Mouse (Mus musculus): ENCODE measurements around the gene Zfp605. TPM values are rescaled to one million over a fixed set of nuclear protein-coding genes. Genes with fewer than 3 reads are reported as not detected.
A peak's percentile ranks its signal among the peaks of the same experiment; 100 is the strongest.
"Not testable (repeated sequence)": the region's sequence is repeated elsewhere in the genome, so short reads cannot be mapped to it uniquely, and the experiment has no call there.

The Zfp605 gene
- polyA plus RNA-seq, 1 experiment from 2014 or later: 3.3 TPM

DNA sequence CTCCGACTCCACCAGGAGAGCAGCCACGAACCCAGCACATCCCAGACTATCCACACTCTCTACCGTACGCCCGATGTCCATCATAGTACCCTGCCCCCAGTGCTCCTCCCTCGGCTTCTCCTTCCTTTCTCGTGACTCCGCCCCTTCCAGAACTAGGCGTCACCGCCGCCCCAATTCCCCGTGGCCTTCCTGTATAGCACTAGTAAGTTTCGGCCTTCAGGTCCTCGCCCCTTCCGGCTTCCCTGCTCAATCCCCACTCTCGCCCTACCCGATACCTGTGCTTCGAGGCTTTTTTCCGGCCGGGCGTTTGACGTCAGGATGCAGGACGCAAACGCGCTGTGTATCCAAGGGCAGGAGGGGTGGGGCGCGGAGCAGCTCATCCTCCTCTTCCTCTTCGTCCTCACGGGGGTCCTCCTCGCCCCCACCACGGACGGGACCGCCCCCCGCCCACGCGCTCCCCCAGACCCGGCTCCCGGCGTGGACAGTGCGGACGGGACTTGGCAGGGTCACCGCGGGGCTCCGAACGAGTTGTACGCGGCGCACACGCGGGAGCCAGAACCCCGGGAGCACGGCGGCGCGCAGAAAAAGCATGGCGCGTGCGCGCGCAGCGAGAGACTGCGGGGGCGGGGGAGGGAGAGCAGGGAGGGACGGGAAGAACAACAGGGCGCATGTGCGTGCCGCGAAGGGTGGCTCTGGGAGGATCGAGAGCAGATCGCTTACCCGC is 2.1 kb upstream of the Zfp605 start, which contains the start of gene Gtpbp6:
Gene Gtpbp6 (minus strand): TSS at position 617 of the 724 bp plus-strand sequence.
- DNase-seq: peak; percentile 97
- H3K4me2 ChIP-seq: peak within 1 kb of the TSS; percentile 85
- H3K9ac ChIP-seq: peak within 1 kb of the TSS; percentile 89
- peak within 1 kb of the TSS; percentile 78 for H3K4me3 ChIP-seq (ENCODE audit: low read depth, low read length)
- no peak for TF ChIP-seq CTCF (IDR thresholded peaks at IDR 0.05; ENCODE audit: low read depth)
- peak; percentile 86 for ATAC-seq (ENCODE audit: insufficient read depth)
- under 1% methylated on average over 71 of the region's 71 CpGs for WGBS
- H3K9me3 ChIP-seq (ENCODE audit: low read depth, low read length): peaks cover 5% of the 10 kb centered on the region; the same call in 1 of the 2 replicates
- peak within 1 kb of the TSS; percentile 99 for H3K27ac ChIP-seq (ENCODE audit: low read depth)
- H3K4me1 ChIP-seq (ENCODE audit: insufficient read depth): peaks cover 7% of the 10 kb centered on the region; the same call in 1 of the 2 replicates
- no peaks in the 10 kb centered on the region for H3K27me3 ChIP-seq (ENCODE audit: insufficient read depth, low read length)
- peaks cover 46% of the 10 kb centered on the region for H3K36me3 ChIP-seq (ENCODE audit: insufficient read depth)

DNA sequence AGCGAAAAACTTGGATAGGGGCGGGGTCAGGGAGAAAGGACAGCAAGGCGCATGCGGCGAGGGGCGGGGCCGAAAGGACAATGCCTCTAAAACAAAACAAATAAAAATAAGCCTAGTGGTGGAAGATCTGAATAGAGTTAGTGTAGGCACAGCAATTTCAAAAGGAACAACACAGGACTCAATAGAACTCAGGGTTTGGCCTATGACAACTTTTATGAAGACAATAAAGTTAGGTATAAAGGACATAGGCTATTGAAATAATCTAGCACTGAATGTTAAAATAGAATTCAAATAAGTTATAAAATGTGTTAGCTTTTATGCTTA is 1.6 kb upstream of the Zfp605 start:
- Histone ChIP-seq H3K27ac (ENCODE audit: low read depth) (peak overlapping the region; percentile 99), H3K27me3 (ENCODE audit: insufficient read depth, low read length) (no peaks in the 10 kb centered on the region), H3K36me3 (ENCODE audit: insufficient read depth) (peaks cover 46% of the 10 kb centered on the region), H3K9me3 (ENCODE audit: low read depth, low read length) (peaks cover 5% of the 10 kb centered on the region; the same call in 1 of the 2 replicates), H3K4me3 (ENCODE audit: low read depth, low read length) (peak overlapping the region; percentile 78), H3K9ac (no peak overlapping the region), H3K4me1 (ENCODE audit: insufficient read depth) (peaks cover 7% of the 10 kb centered on the region; the same call in 1 of the 2 replicates), H3K4me2 (peak overlapping the region; percentile 85)
- peak; percentile 31 for TF ChIP-seq CTCF (IDR thresholded peaks at IDR 0.05; ENCODE audit: low read depth)
- DNase-seq (no peak), ATAC-seq (ENCODE audit: insufficient read depth) (no peak)
- WGBS: 0% methylated on average over 7 of the region's 7 CpGs

DNA sequence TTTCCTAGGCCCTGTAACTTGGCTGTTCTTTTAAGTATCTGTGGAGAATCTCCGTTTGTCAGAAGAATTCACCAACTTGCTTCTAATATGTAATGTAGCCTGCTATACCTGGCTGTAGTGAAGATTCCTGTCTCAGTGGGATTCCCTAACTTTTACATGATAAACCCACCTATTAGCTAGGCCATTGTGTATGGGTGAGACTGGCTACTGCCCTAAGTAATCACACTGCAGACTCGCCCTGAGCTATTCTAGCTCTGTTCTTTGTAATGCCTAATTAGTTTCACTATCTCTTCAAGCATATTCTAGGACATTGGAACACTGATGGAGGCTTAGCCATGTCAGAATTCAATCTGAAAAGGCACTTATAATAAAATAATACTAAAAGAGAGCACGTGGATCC is 12.5 kb downstream of the Zfp605 start:
- H3K27me3 ChIP-seq (ENCODE audit: insufficient read depth, low read length); H3K27ac ChIP-seq (ENCODE audit: low read depth); H3K4me2 ChIP-seq; H3K4me3 ChIP-seq (ENCODE audit: low read depth, low read length); H3K9me3 ChIP-seq (ENCODE audit: low read depth, low read length); H3K9ac ChIP-seq; DNase-seq; H3K4me1 ChIP-seq (ENCODE audit: insufficient read depth); ATAC-seq (ENCODE audit: insufficient read depth): not testable (repeated sequence)
- peaks cover 18% of the 10 kb centered on the region for H3K36me3 ChIP-seq (ENCODE audit: insufficient read depth)
- 80% methylated on average over 3 of the region's 3 CpGs for WGBS

DNA sequence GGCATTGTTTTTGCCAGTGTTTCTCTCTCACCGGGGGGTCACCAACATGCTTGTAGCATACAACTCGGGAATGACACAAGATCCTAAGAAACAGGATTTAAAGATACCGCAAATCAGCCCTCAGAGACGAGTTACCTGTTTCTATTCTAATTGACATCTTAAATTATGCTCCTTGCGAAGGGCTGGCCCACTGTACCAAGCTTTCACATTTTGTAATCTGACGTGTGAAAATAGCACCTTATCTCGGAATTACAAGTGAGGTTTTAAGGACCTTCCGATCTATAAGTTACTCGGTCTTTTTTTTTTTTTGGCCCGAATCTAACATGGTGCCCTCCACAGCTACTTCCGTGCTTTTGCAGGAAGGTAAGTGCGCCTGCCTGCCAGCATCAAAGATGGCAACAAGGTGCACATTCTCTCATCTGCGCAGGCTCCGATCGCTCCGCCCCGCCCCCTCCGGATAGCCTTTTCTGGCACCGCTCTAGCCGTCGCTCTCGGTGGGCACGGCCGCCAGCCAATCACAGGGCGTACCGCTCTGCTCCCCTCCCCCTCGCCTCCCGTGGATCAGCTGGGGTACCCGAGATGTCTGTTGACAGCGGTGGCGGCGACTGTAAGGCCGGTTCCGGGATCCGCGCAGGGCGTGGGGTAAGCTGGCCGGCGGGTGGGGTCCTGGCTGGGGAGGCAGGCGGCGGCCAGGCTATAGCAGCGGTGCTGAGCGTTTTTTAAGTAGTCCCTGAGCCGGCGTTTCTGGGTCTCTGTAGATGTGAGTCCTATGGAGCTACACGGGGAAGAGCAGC is 25.6 kb downstream of the Zfp605 start, which contains the start of gene Chfr:
Gene Chfr (plus strand): TSS at position 550 of the 794 bp plus-strand sequence.
- Histone ChIP-seq H3K27ac (ENCODE audit: low read depth) (peak within 1 kb of the TSS; percentile 54; the same call in 1 of the 2 replicates), H3K9me3 (ENCODE audit: low read depth, low read length) (peaks cover 6% of the 10 kb centered on the region; the same call in 1 of the 2 replicates), H3K36me3 (ENCODE audit: insufficient read depth) (peaks cover 10% of the 10 kb centered on the region; the same call in 1 of the 2 replicates), H3K9ac (peak within 1 kb of the TSS; percentile 63), H3K4me3 (ENCODE audit: low read depth, low read length) (peak within 1 kb of the TSS; percentile 67), H3K4me2 (peak within 1 kb of the TSS; percentile 82), H3K4me1 (ENCODE audit: insufficient read depth) (no peaks in the 10 kb centered on the region), H3K27me3 (ENCODE audit: insufficient read depth, low read length) (no peaks in the 10 kb centered on the region)
- ATAC-seq (ENCODE audit: insufficient read depth) (peak; percentile 99), DNase-seq (peak; percentile 98)
- TF ChIP-seq CTCF (IDR thresholded peaks at IDR 0.05; ENCODE audit: low read depth): no peak
- 3% methylated on average over 46 of the region's 46 CpGs for WGBS

DNA sequence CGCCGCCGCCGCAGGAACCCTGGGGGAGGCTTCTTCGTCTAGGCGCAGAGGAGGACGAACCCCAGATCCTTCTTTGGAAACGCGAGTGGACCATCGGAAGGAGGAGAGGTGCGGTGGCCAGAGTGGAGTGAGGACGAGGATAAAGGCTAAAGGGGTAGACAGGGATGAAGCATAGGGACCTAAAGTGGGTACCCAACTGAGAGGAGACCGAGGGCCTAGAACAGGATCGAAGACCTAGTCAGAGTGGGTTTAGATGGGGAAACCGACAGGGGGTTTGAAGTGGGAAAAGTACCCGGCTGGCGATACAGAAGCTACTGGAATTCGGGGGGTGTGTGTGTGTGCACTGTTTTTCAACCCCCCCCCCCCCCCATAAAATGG is 26.2 kb downstream of the Zfp605 start:
- DNase-seq (no peak), ATAC-seq (ENCODE audit: insufficient read depth) (peak; percentile 53)
- WGBS: 5% methylated on average over 18 of the region's 18 CpGs
- H3K4me1 ChIP-seq (ENCODE audit: insufficient read depth): no peaks in the 10 kb centered on the region
- H3K4me2 ChIP-seq: peak overlapping the region; percentile 82
- no peak for TF ChIP-seq CTCF (IDR thresholded peaks at IDR 0.05; ENCODE audit: low read depth)
- H3K27ac ChIP-seq (ENCODE audit: low read depth): peak overlapping the region; percentile 5; the same call in 1 of the 2 replicates
- peaks cover 6% of the 10 kb centered on the region; the same call in 1 of the 2 replicates for H3K9me3 ChIP-seq (ENCODE audit: low read depth, low read length)
- no peaks in the 10 kb centered on the region for H3K27me3 ChIP-seq (ENCODE audit: insufficient read depth, low read length)
- H3K4me3 ChIP-seq (ENCODE audit: low read depth, low read length): peak overlapping the region; percentile 67
- peaks cover 10% of the 10 kb centered on the region; the same call in 1 of the 2 replicates for H3K36me3 ChIP-seq (ENCODE audit: insufficient read depth)
- H3K9ac ChIP-seq: peak overlapping the region; percentile 63

DNA sequence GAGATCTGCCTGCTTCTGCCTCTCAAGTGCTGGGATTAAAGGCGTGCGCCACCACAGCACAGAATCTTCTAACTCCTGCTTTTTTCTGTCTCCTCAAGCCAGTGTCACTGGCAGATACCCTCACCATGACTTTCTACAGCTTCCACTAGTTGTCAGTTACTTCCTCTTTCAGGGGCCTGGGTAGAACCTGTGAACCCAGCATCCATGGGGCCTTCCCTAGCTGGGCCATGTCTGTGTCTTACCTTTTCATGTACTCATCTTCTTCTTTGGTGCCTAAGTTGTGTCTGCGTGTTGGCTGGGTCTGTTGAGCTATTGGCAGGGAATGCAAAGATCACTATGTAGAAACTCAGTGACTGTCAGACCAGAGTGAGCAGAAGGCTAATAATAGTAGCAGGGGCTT is 27.9 kb downstream of the Zfp605 start:
- Histone ChIP-seq H3K27me3 (ENCODE audit: insufficient read depth, low read length) (no peaks in the 10 kb centered on the region), H3K9ac (no peak overlapping the region), H3K9me3 (ENCODE audit: low read depth, low read length) (peaks cover 6% of the 10 kb centered on the region; the same call in 1 of the 2 replicates), H3K27ac (ENCODE audit: low read depth) (no peak overlapping the region), H3K4me3 (ENCODE audit: low read depth, low read length) (no peak overlapping the region), H3K4me1 (ENCODE audit: insufficient read depth) (no peaks in the 10 kb centered on the region), H3K36me3 (ENCODE audit: insufficient read depth) (peaks cover 20% of the 10 kb centered on the region; the same call in 1 of the 2 replicates), H3K4me2 (no peak overlapping the region)
- no peak for TF ChIP-seq CTCF (IDR thresholded peaks at IDR 0.05; ENCODE audit: low read depth)
- DNase-seq (no peak), ATAC-seq (ENCODE audit: insufficient read depth) (no peak)
- WGBS: 92% methylated on average over 3 of the region's 3 CpGs

DNA sequence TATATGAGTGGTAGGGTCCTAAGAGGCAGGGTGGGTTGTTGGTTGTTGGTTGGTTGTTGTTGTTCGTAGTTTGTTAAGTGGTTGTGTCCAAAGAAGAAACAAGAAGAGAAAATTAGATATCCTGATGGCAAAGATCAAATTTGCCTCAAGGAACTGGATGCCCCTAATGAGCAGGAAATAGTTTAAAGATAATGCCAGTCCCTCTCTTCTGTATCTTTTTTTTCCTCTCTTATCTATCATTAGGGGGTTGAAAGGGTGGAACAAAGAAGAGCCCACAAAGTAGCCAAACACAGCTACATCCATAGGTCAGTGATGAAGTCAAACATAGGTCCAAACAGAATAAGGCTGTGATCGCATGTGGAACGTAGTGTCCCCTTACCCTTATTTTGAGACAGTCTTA is 29.4 kb downstream of the Zfp605 start:
- Histone ChIP-seq H3K4me2 (no peak overlapping the region), H3K36me3 (ENCODE audit: insufficient read depth) (peaks cover 32% of the 10 kb centered on the region), H3K27ac (ENCODE audit: low read depth) (no peak overlapping the region), H3K4me1 (ENCODE audit: insufficient read depth) (no peaks in the 10 kb centered on the region), H3K4me3 (ENCODE audit: low read depth, low read length) (no peak overlapping the region), H3K9me3 (ENCODE audit: low read depth, low read length) (peaks cover 4% of the 10 kb centered on the region; the same call in 1 of the 2 replicates), H3K27me3 (ENCODE audit: insufficient read depth, low read length) (no peaks in the 10 kb centered on the region), H3K9ac (no peak overlapping the region)
- ATAC-seq (ENCODE audit: insufficient read depth) (no peak), DNase-seq (no peak)
- no peak for TF ChIP-seq CTCF (IDR thresholded peaks at IDR 0.05; ENCODE audit: low read depth)
- 94% methylated on average over 3 of the region's 3 CpGs for WGBS
